Mouse (Mus musculus): Measurements from ENCODE around the gene Pm20d1.
"Not testable (repeated sequence)": the region's sequence is repeated elsewhere in the genome, so short reads cannot be mapped to it uniquely, and the experiment has no call there.

The Pm20d1 gene

DNA sequence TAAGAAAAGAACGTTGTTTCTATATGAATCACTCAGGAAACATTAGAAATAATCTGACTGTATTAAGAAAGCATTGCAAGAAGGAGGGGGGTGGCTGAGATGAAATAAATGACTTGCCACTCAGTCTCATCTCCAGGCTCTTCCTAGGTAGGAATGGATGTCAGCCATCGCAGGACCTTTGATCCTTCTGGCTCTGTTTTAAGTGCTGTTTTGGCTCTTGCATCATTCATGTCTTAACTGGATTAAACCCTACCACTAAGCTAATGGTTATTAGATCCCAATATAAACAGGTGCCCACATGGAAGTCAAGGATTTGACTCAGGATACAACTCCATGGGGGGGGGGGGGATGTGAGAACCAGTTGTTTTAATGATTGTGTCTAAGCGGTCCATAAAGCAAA lies 2.0 kb upstream of the Pm20d1 start:
- no peak for DNase-seq

- DNase-seq, result no peak
These were observed 2.8 kb downstream of the Pm20d1 start for GRCm38 (mm10) chr1:131800001-131800400.

- DNase-seq, result no peak
These were observed 3.9 kb downstream of the Pm20d1 start for GRCm38 (mm10) chr1:131801071-131801470.

GRCm38 (mm10) chr1:131802652-131803051 lies 5.5 kb downstream of the Pm20d1 start:
- no peak for DNase-seq

DNA sequence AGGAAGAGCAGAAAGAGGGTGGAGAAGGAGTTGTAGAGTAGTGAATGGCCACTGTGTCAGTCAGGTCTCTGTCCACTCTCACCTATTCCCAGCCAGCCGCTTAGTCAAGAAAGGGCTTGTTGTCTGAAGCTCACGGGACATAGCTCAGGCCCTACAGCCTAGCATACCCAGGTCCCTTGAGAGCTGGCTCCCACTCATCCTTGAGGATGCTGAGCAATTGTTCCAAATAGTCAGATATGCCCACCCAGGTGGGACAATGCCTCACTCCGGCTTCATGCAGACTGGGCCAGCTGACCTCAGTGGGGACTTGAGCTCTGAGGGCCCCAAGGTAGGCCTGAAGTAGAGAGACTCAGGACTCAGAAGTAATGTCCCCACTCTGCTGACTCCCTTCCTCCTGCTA lies 7.0 kb downstream of the Pm20d1 start:
- DNase-seq, result no peak

- no peak for DNase-seq
These were observed 11.8 kb downstream of the Pm20d1 start for GRCm38 (mm10) chr1:131808986-131809385.

DNA sequence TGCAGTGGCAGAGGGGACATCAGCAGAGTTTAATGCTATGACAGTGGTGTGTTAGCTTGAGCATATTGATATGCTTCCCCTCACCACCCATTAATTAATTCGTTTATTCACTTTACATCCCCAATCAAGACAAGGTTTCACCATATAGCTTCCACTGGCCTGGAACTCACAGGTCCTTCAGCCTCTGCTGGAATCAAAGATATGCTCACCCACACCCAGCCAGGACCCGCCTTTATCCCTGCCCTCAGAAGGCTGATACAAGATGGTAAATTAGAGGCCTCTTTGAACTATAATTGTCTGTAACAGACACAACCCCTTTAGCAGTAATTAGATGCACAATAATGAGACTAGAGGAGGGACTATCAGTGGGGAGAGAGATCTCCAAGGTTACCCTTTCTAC lies 12.5 kb downstream of the Pm20d1 start:
- no peak for DNase-seq

GRCm38 (mm10) chr1:131811393-131811792 lies 14.2 kb downstream of the Pm20d1 start:
- DNase-seq, result no peak

- DNase-seq, result no peak
These were observed 14.8 kb downstream of the Pm20d1 start for GRCm38 (mm10) chr1:131812006-131812405.

DNA sequence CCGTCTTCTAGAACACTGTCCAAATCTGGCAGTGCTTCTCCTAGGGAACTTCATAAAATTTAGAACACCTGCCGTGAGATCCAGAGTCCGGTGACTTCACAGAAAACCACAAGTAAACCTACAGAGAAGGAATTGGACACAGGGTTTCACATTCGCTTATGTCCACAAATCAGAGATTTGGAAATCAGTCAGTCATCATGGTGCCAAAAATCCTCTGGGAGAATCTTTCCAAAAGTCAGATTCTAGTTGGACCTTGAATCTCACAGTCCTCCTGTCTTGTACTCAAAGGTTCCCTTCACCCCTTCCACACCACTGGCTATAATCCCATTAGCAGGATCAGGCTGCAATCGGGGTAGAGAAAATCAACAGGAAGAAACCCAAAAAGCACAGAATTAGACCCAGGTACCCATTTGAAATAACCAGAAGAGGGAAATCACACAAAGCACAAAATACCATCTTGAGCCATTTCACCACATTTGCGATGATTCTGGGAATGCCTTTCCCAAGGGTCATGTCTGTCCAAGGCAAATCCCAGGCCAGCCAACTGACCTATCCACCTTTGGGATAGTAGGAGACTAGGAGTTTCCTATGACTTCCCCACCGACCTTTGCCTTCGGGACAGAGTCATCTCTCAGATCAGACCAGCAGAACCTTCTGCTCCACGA lies 15.6 kb downstream of the Pm20d1 start:
- no peak for DNase-seq

GRCm38 (mm10) chr1:131813731-131814130 lies 16.6 kb downstream of the Pm20d1 start:
- no peak for DNase-seq

GRCm38 (mm10) chr1:131814191-131814590 lies 17.0 kb downstream of the Pm20d1 start:
- no peak for DNase-seq

DNA sequence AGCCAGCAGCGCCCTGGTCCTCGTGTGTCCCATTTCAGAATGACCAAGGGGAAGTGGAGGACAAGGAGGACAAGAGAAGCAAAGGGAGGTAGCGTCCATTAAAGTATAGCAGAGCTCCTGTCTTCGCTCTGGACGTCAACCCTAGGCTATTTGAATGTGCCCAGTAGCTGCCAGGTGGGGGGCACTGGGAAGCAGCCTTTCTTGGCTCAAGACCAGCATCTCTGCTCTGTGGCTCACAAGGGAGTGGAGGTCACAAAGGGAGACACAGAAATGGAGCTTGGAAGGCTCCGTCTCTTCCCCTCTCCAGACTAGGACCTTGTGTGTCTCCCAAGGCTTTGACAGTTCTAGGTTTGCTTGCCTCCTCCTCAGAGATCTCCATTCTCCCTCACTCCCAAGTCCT lies 19.7 kb downstream of the Pm20d1 start:
- DNase-seq, result no peak

- DNase-seq, result not testable (repeated sequence)
These were observed 23.2 kb downstream of the Pm20d1 start for GRCm38 (mm10) chr1:131820353-131820752.

DNA sequence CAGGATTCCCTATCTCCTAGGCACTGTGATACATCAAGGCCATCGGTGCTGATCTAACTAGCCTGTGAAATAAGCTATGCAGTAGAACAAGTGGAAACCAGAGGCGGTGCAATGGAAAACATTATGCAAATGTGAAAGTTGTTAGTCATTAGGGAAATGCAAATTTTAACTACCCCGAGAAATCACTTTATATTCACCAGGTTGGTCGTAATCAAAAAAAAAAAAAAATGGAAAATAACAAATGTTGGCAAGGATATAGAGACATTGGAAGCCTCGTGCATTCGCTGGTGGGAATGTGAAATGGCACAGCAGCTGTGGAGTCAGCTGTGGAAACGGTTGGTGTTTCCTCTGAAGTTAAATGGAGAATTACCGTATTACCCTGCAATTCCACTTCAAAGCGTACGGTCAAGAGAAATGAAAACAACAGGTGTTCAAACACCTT lies 23.7 kb downstream of the Pm20d1 start:
- no peak for DNase-seq

DNA sequence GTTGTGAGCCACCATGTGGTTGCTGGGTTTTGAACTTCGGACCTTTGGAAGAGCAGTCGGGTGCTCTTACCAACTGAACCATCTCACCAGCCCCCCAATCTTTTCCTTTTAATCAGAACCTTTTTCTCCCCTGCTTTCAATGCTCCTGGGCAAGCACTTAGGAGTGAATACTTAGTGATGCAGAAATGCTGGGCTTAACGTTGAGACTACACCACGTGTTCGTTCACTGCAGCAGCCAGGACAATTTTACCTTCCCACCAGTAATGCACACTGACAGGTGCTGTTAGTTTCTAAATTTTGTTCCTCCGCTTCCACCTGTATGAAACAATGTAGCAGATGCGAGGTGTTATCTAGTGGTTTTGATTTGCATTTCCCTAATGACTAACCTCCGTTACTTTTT lies 25.1 kb downstream of the Pm20d1 start:
- no peak for DNase-seq

DNA sequence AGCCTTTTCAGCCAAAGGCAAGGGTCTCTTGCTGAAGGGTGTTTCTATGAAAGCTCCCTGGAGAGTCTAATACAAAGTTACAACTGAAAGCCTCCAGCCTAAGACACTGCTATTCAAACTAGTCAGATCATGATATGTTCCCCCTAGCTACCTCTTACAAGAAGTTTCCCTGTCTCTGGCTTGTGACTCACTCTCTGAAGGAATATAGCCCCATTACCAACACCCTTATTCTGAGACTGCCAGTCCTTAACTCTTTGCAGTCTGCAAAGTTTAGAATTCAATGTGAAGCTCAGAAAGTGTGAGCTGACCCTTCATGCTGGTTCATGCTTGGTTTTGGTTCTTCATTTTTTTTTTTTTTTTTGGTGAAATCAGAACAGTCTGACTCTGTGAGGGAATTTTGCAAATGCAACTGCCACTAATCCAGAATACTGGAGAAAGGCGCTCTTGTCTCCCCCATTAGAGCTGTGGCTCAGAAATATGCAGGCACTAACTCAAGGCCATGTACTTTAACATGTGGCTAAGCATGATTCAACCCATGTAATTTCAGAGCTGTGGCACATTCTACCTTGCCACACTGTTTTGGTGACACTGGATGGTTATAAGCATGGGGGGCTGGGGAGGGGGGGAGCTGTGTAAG lies 25.8 kb downstream of the Pm20d1 start:
- DNase-seq, result no peak

GRCm38 (mm10) chr1:131823563-131823962 lies 26.4 kb downstream of the Pm20d1 start:
- no peak for DNase-seq

DNA sequence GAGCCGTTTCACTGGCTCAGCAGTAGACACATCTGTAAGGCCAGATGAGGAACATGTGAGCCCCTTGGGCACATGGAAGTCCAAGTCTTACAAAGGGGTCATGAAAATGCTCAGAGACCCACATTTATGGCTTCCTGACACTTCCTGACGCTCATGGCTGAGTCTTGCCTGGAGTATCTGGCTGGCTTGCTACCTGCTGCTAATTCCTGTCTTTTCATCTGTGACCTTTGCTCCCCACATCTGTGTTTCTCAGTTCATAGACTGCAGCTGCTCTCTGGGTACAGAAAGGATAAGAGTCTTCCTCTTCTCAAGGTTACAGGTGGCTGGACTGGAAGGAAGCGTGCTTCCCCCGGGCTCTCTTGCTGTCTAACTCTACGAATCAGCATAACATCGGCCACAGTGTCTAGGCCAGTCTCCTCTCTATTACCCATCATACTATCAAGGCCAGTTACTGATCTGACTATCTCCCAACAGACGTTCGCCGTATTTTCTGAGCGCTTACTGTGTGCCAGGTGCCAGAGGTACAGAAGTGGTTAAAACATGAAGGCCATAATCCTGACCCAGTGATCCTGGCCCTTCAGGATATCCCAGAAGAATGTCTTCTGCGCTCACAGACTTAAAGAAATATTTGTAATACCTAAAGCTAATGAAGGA lies 27.5 kb downstream of the Pm20d1 start:
- no peak for DNase-seq

GRCm38 (mm10) chr1:131827207-131827786 lies 30.1 kb downstream of the Pm20d1 start, which contains the start of gene Slc41a1:
TSS of gene Slc41a1 (plus strand) at chr1:131827493.
- no peak for DNase-seq

DNA sequence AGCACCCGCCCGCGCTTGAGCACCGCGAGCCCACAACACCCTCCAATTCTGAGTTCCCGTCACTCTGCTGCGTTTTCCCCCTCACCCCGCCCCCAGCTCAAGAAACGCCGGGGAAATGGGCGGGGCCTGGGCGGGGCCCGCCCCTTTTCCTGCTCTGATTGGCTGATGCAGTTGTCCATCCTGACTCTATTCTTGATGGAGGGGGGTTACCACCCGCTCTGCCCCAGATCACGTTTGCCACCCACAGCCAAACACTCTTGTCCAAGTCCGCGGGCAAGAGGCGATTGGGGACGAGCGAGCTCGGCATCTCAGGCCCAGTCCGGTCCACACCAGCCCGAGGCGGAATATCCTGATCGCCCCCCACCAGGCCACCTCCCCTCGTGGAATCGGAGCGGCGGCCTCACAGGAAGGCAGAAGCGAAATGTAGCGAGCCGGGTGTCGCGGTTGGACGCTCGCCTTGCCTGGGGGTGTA lies 30.6 kb downstream of the Pm20d1 start:
- DNase-seq, result peak; percentile 93

DNA sequence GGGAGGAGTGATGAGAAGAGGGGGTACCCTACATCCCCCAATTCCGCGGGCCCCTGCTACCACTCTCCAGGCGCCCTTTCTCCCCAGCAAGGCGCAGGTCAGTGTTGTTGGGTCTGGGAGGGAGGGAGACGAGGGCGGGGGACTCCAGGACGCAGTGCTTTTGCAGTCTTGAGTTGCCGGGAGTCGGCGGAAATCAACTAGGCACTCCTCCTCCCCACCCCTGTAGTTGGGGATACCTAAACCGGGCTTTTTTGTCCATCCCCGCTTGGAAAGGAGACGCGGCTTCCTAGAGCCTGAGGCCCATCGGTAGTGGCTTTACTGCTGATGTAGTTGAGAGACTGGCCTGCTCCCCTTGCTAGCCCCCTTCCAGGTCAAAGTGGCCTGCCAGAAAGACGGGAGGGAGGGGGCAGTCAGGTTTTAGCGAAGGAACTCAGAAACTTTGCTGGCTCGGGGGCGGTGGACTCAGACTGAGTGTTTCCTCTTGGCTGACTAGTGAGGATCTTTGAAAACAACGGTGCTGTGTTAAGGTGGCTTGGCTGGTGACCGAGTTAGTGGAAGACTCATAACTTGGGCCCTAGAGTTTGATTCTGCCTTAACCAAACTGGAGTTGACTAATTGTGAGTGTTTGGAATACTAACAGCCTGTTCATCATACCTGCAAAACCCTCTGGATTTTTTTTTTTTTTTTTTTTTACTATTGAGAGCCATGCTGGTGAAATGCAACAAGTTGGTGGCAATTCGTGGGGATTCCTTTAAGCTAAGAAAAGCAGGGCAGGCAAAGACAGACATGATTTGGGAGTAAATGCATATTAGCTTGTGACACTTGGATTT lies 31.3 kb downstream of the Pm20d1 start:
- DNase-seq, result peak; percentile 28

DNA sequence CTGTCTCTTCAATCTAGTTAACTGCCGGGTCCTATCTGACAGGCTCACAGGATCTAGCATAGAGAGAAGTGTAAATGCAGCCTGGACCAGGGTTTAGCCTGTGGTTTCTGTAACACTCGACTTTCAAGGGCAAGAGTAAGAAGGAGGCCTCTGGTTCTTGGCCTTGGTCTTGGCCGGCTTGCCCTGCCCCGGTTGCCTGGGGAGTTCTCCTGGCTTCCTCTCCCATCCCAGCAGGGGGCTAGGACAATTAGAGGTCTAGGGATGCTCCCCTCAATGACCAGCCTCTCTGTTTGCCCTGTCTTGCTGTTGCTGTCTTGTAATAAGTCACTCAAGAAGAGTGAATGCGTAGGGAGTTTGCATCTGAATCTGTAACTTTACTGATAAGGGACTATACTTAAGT lies 32.1 kb downstream of the Pm20d1 start:
- no peak for DNase-seq

Measured in lung, postnatal 14 days (tissue).